ENCODE assay signal across 10 mouse cellular contexts in the genomic region with DNA sequence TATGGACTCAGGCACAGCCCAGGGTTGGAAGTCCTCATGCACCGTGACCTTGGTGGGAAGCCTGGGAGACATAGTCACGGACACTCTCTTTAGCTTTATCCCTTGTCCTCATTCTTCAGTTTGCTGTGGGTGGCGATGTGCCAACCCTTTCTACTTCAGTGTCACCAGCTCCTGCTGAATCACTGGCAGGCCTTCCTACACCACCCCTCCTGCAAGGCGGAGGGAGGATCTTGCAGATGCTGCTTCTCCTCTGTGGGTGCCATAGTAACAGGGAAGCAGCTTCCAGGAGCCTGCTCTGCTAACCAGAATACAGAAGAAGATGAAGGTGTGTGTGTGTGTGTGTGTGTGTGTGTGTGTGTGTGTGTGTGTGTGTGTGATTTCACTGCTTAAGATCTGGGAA. TPM values are rescaled to one million over a fixed set of nuclear protein-coding genes. Genes with fewer than 3 reads are reported as not detected.
DNase-seq lines count a peak whose midpoint lies in the region; ATAC-seq and TF ChIP-seq lines count a peak whose summit lies in the region.
"Had no signal": no experiment of that assay in that cellular context is flagged by ENCODE, and none has a peak within 500 bp of the region (broad histone marks: within the 10 kb centered on the region; RNA-seq: fewer than 3 reads in every experiment).

No protein-coding gene starts in this region.

- no peak for ATAC-seq in lung, postnatal 0 days
- peak; percentile 68; the same call in 1 of the 2 replicates for ATAC-seq in midbrain, postnatal 0 days (ENCODE audit: low FRiP score)

- peak; percentile 16 for DNase-seq in lung, postnatal 0 days (ENCODE audit: low spot score)
- DNase-seq in lung, adult 18-20 months: no peak
- peak; percentile 86 for DNase-seq in adrenal gland, adult 8-10 months
- DNase-seq in layer of hippocampus, adult 18-20 months (ENCODE audit: low spot score in 2 of 2): peak; percentile 63 to 66
- DNase-seq in midbrain, postnatal 0 days (ENCODE audit: low spot score): peak; percentile 62
- DNase-seq in spleen, postnatal 4 days (ENCODE audit: low spot score in 2 of 2): no peak
- no peak for DNase-seq in urinary bladder, postnatal 4 days (ENCODE audit: low spot score in 2 of 2)
- DNase-seq in natural killer cell, adult 2 months (ENCODE audit: low spot score in 2 of 2): no peak

- H3K4me2 ChIP-seq in lung, postnatal 0 days (replicated peaks; ENCODE audit: low read depth, low read length): no peak overlapping the region
- no peak overlapping the region for H3K4me2 ChIP-seq in midbrain, postnatal 0 days (ENCODE audit: low read depth, low read length, poor library complexity, severe bottlenecking)
- H3K4me2 ChIP-seq: hindbrain, embryonic 15.5 days had no signal

- H3K4me1 ChIP-seq in lung, postnatal 0 days (ENCODE audit: insufficient read depth, low read depth, low read length): no peaks in the 10 kb centered on the region
- H3K4me1 ChIP-seq in midbrain, postnatal 0 days (ENCODE audit: insufficient read depth, low read length): no peaks in the 10 kb centered on the region

- no peak overlapping the region for H3K9ac ChIP-seq in lung, postnatal 0 days (replicated peaks; ENCODE audit: low read depth)
- H3K9ac ChIP-seq in midbrain, postnatal 0 days (replicated peaks; ENCODE audit: low read length, poor library complexity, severe bottlenecking): no peak overlapping the region
- H3K9ac ChIP-seq: hindbrain, embryonic 15.5 days had no signal

- H3K4me3 ChIP-seq in lung, postnatal 0 days (ENCODE audit: low read depth, low read length): no peak overlapping the region
- no peak overlapping the region for H3K4me3 ChIP-seq in midbrain, postnatal 0 days (ENCODE audit: low read depth, low read length)
- H3K4me3 ChIP-seq: hindbrain, embryonic 15.5 days had no signal

- no peak for TF ChIP-seq EP300 in lung, postnatal 0 days (IDR thresholded peaks at IDR 0.05)

- TF ChIP-seq CTCF in lung, postnatal 0 days (IDR thresholded peaks at IDR 0.05): no peak
- no peak for TF ChIP-seq CTCF in midbrain, postnatal 0 days (IDR thresholded peaks at IDR 0.05)

- no peaks in the 10 kb centered on the region for H3K27me3 ChIP-seq in lung, postnatal 0 days (replicated peaks; ENCODE audit: insufficient read depth, low read length)
- no peaks in the 10 kb centered on the region for H3K27me3 ChIP-seq in midbrain, postnatal 0 days (ENCODE audit: insufficient read depth, low read length)
- H3K27me3 ChIP-seq: hindbrain, embryonic 15.5 days had no signal

- WGBS in lung, postnatal 0 days: 46% methylated on average over 4 of the region's 4 CpGs
- 41% methylated on average over 4 of the region's 4 CpGs for WGBS in midbrain, postnatal 0 days

- no peak overlapping the region for H3K27ac ChIP-seq in lung, postnatal 0 days (ENCODE audit: low read length)
- peak overlapping the region; percentile 18; the same call in 1 of the 2 replicates for H3K27ac ChIP-seq in midbrain, postnatal 0 days (ENCODE audit: low read depth, low read length)
- H3K27ac ChIP-seq: hindbrain, embryonic 15.5 days had no signal

- no peaks in the 10 kb centered on the region for H3K36me3 ChIP-seq in lung, postnatal 0 days (ENCODE audit: insufficient read depth, low read length)
- no peaks in the 10 kb centered on the region for H3K36me3 ChIP-seq in midbrain, postnatal 0 days (ENCODE audit: insufficient read depth, low read length)
- H3K36me3 ChIP-seq: G1E; hindbrain, embryonic 15.5 days had no signal

- no peaks in the 10 kb centered on the region for H3K9me3 ChIP-seq in lung, postnatal 0 days (ENCODE audit: low read length)
- H3K9me3 ChIP-seq in midbrain, postnatal 0 days (ENCODE audit: low read length): no peaks in the 10 kb centered on the region
- H3K9me3 ChIP-seq: G1E; hindbrain, embryonic 15.5 days had no signal

RNA-seq across cellular contexts. Expression of a gene that starts 4.8 kb away (rescaled TPM):
- 72.2 and 75.4 TPM in 2 replicates for polyA plus RNA-seq in lung, postnatal 0 days (2015; fragmentation: Nextera tagmentation; extraction: Ambion mirVana)
- total RNA-seq in adrenal gland, adult 8-10 months (2022): 100 to 1,000 TPM; 109 to 141 (median 130) TPM
- 100 to 1,000 TPM; 253 to 256 TPM for total RNA-seq in layer of hippocampus, adult 18-20 months (2021)
- 202 and 226 TPM in 2 replicates for total RNA-seq in midbrain, postnatal 0 days (2014; rRNA removed)
- 191 and 216 TPM in 2 replicates for polyA plus RNA-seq in midbrain, postnatal 0 days (2015; fragmentation: Nextera tagmentation; extraction: Ambion mirVana)

RNA-seq across cellular contexts. Expression of a gene that starts 30.9 kb away (rescaled TPM):
- polyA plus RNA-seq in lung, postnatal 0 days (2015; fragmentation: Nextera tagmentation; extraction: Ambion mirVana): 33.5 and 34.5 TPM in 2 replicates
- total RNA-seq in adrenal gland, adult 8-10 months (2022): 10 to 100 TPM; 18.0 to 30.4 (median 24.3) TPM
- 10 to 100 TPM; 26.1 to 26.5 TPM for total RNA-seq in layer of hippocampus, adult 18-20 months (2021)
- total RNA-seq in midbrain, postnatal 0 days (2014; rRNA removed): 30.7 and 33.0 TPM in 2 replicates
- 34.6 and 35.5 TPM in 2 replicates for polyA plus RNA-seq in midbrain, postnatal 0 days (2015; fragmentation: Nextera tagmentation; extraction: Ambion mirVana)

RNA-seq across cellular contexts. Expression of a gene that starts 31.9 kb away (rescaled TPM):
- polyA plus RNA-seq in lung, postnatal 0 days (2015; fragmentation: Nextera tagmentation; extraction: Ambion mirVana): 565 and 604 TPM in 2 replicates
- total RNA-seq in adrenal gland, adult 8-10 months (2022): 100 to 1,000 TPM; 400 to 426 (median 421) TPM
- 100 to 1,000 TPM; 261 to 266 TPM for total RNA-seq in layer of hippocampus, adult 18-20 months (2021)
- 178 and 197 TPM in 2 replicates for total RNA-seq in midbrain, postnatal 0 days (2014; rRNA removed)
- 550 and 577 TPM in 2 replicates for polyA plus RNA-seq in midbrain, postnatal 0 days (2015; fragmentation: Nextera tagmentation; extraction: Ambion mirVana)

RNA-seq across cellular contexts. Expression of a gene that starts 44.2 kb away (rescaled TPM):
- polyA plus RNA-seq in lung, postnatal 0 days (2015; fragmentation: Nextera tagmentation; extraction: Ambion mirVana): 21.4 and 24.1 TPM in 2 replicates
- 10 to 100 TPM; 37.3 to 60.0 (median 46.5) TPM for total RNA-seq in adrenal gland, adult 8-10 months (2022)
- 10 to 100 TPM; 24.1 to 25.0 TPM for total RNA-seq in layer of hippocampus, adult 18-20 months (2021)
- 21.7 and 22.5 TPM in 2 replicates for total RNA-seq in midbrain, postnatal 0 days (2014; rRNA removed)
- polyA plus RNA-seq in midbrain, postnatal 0 days (2015; fragmentation: Nextera tagmentation; extraction: Ambion mirVana): 20.7 and 25.9 TPM in 2 replicates

RNA-seq across cellular contexts. Expression of a gene that starts 47.2 kb away (rescaled TPM):
- polyA plus RNA-seq in lung, postnatal 0 days (2015; fragmentation: Nextera tagmentation; extraction: Ambion mirVana): 0.73 and 0.94 TPM in 2 replicates
- total RNA-seq in adrenal gland, adult 8-10 months (2022): 1 to 10 TPM; 2.5 to 5.2 (median 3.2) TPM
- total RNA-seq in layer of hippocampus, adult 18-20 months (2021): 1 to 10 TPM; 1.9 to 3.9 TPM
- total RNA-seq in midbrain, postnatal 0 days (2014; rRNA removed): 5.4 TPM in 1 of 2 replicates, not detected in the other
- polyA plus RNA-seq in midbrain, postnatal 0 days (2015; fragmentation: Nextera tagmentation; extraction: Ambion mirVana): 1.2 and 1.8 TPM in 2 replicates

Comparison
In these comparisons a context has a peak if more than half of its experiments do, and no peak if none do; other contexts are left out.
1. DNase-seq: peak in lung, postnatal 0 days (single experiment), adrenal gland, adult 8-10 months (single experiment), layer of hippocampus, adult 18-20 months (2 of 2) and midbrain, postnatal 0 days (single experiment); none in lung, adult 18-20 months (0 of 2), spleen, postnatal 4 days (0 of 2), urinary bladder, postnatal 4 days (0 of 2) and natural killer cell, adult 2 months (0 of 2).